8 mouse cellular contexts compared by ENCODE assay signal in the genomic region with DNA sequence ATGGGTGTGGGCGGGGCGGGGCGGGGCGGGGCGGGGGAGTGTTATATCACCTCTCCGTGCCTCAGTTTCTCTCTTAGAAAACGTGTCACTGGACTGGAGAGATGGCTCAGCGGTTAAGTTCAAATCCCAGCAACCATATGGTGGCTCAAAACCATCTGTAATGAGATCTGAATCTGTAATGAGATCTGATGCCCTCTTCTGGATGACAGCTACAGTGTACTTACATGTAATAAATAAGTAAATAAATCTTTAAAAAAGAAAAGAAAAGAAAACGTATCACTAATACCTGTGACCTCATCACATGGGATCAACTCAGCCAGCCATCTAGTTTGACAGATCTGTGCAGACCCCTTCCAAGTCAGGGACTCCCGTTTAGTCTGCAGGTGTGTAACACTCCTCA. TPM values are rescaled to one million over a fixed set of nuclear protein-coding genes. Genes with fewer than 3 reads are reported as not detected.
DNase-seq lines count a peak whose midpoint lies in the region; ATAC-seq lines count a peak whose summit lies in the region.
"Had no signal": no experiment of that assay in that cellular context is flagged by ENCODE, and none has a peak within 500 bp of the region (broad histone marks: within the 10 kb centered on the region; RNA-seq: fewer than 3 reads in every experiment).

No protein-coding gene starts in this region.

- H3K27ac ChIP-seq in hindbrain, embryonic 10.5 days, result peak overlapping the region; percentile 88
- no peak overlapping the region for H3K27ac ChIP-seq in hindbrain, embryonic 14.5 days
- peak overlapping the region; percentile 59 for H3K27ac ChIP-seq in lung, embryonic 16.5 days (ENCODE audit: low read length)
- H3K27ac ChIP-seq in brown adipose tissue, adult 24 weeks (replicated peaks; ENCODE audit: low read depth, low read length), result no peak overlapping the region
- peak overlapping the region; percentile 64 for H3K27ac ChIP-seq in macrophage

- H3K4me3 ChIP-seq in hindbrain, embryonic 10.5 days, result no peak overlapping the region
- no peak overlapping the region for H3K4me3 ChIP-seq in hindbrain, embryonic 14.5 days (replicated peaks; ENCODE audit: low read length)
- no peak overlapping the region; the same call in 1 of the 2 replicates for H3K4me3 ChIP-seq in lung, embryonic 16.5 days (ENCODE audit: low read length)
- peak overlapping the region; percentile 19; the same call in 1 of the 2 replicates for H3K4me3 ChIP-seq in brown adipose tissue, adult 24 weeks (ENCODE audit: insufficient read depth, low read depth, low read length)
- H3K4me3 ChIP-seq in macrophage (ENCODE audit: inconsistent target), result no peak overlapping the region

- no peaks in the 10 kb centered on the region for H3K36me3 ChIP-seq in hindbrain, embryonic 10.5 days
- no peaks in the 10 kb centered on the region for H3K36me3 ChIP-seq in hindbrain, embryonic 14.5 days (replicated peaks; ENCODE audit: control insufficient read depth, insufficient read depth)
- no peaks in the 10 kb centered on the region for H3K36me3 ChIP-seq in lung, embryonic 16.5 days (ENCODE audit: control insufficient read depth, insufficient read depth, low read length)
- no peaks in the 10 kb centered on the region for H3K36me3 ChIP-seq in macrophage (ENCODE audit: inconsistent target)

- no peak overlapping the region for H3K9ac ChIP-seq in hindbrain, embryonic 14.5 days
- H3K9ac ChIP-seq in lung, embryonic 16.5 days (ENCODE audit: low read length), result no peak overlapping the region; the same call in 1 of the 2 replicates

- no peak for DNase-seq in hindbrain, embryonic 10.5 days (ENCODE audit: low spot score)
- no peak for DNase-seq in hindbrain, embryonic 14.5 days (ENCODE audit: low spot score)
- no peak for DNase-seq in lung, postnatal 10 days
- no peak for DNase-seq in ovary, adult 18-20 months (ENCODE audit: low spot score)
- DNase-seq: cerebellum, adult 2 months had no signal

- no peaks in the 10 kb centered on the region for H3K9me3 ChIP-seq in hindbrain, embryonic 10.5 days
- H3K9me3 ChIP-seq in hindbrain, embryonic 14.5 days (ENCODE audit: control insufficient read depth, low read length), result 0 out of 2 replicates have a peak, but pooled peaks cover 4% of the 10 kb centered on the region
- peaks cover 5% of the 10 kb centered on the region; the same call in 1 of the 2 replicates for H3K9me3 ChIP-seq in lung, embryonic 16.5 days (ENCODE audit: control insufficient read depth, low read length)

- H3K4me2 ChIP-seq in hindbrain, embryonic 14.5 days (replicated peaks), result no peak overlapping the region
- H3K4me2 ChIP-seq in lung, embryonic 16.5 days (ENCODE audit: low read depth, low read length), result peak overlapping the region; percentile 36

- H3K79me2 ChIP-seq in macrophage (ENCODE audit: inconsistent target), result no peaks in the 10 kb centered on the region

- no peak for ATAC-seq in hindbrain, embryonic 14.5 days (ENCODE audit: low FRiP score)
- ATAC-seq in lung, embryonic 16.5 days (ENCODE audit: low read depth), result no peak

- WGBS in hindbrain, embryonic 10.5 days, result 67% methylated on average over 10 of the region's 10 CpGs
- WGBS in hindbrain, embryonic 14.5 days, result 66% methylated on average over 10 of the region's 10 CpGs
- 52% methylated on average over 10 of the region's 10 CpGs for WGBS in lung, embryonic 16.5 days
- 85% methylated on average over 5 of the region's 10 CpGs for WGBS in macrophage (ENCODE audit: missing documents)

- H3K4me1 ChIP-seq in hindbrain, embryonic 10.5 days (replicated peaks), result peaks cover 29% of the 10 kb centered on the region
- H3K4me1 ChIP-seq in hindbrain, embryonic 14.5 days (replicated peaks; ENCODE audit: control insufficient read depth, insufficient read depth, low read length), result 0 out of 2 replicates have a peak, but pooled peaks cover 5% of the 10 kb centered on the region
- H3K4me1 ChIP-seq in lung, embryonic 16.5 days (replicated peaks; ENCODE audit: control insufficient read depth, insufficient read depth, low read length), result peaks cover 8% of the 10 kb centered on the region
- 0 out of 2 replicates have a peak, but pooled peaks cover 4% of the 10 kb centered on the region for H3K4me1 ChIP-seq in brown adipose tissue, adult 24 weeks (ENCODE audit: control insufficient read depth, insufficient read depth, insufficient read length, low read length)

- H3K27me3 ChIP-seq in hindbrain, embryonic 10.5 days (ENCODE audit: insufficient read depth, poor library complexity, severe bottlenecking), result no peaks in the 10 kb centered on the region
- no peaks in the 10 kb centered on the region for H3K27me3 ChIP-seq in hindbrain, embryonic 14.5 days (ENCODE audit: control insufficient read depth, insufficient read depth, low read length)
- no peaks in the 10 kb centered on the region for H3K27me3 ChIP-seq in lung, embryonic 16.5 days (ENCODE audit: control insufficient read depth, insufficient read depth, low read depth, low read length)

RNA-seq across cellular contexts. Expression of gene Coro1c, which starts 21.0 kb away (rescaled TPM):
- 248 and 258 TPM in 2 replicates for polyA plus RNA-seq in hindbrain, embryonic 10.5 days (2016; fragmentation: Nextera tagmentation; extraction: Ambion mirVana)
- 172 and 177 TPM in 2 replicates for polyA plus RNA-seq in hindbrain, embryonic 14.5 days (2014; fragmentation: Nextera tagmentation; extraction: Ambion mirVana)
- 131 and 138 TPM in 2 replicates for polyA plus RNA-seq in lung, embryonic 16.5 days (2015; fragmentation: Nextera tagmentation; extraction: Ambion mirVana)
- polyA plus RNA-seq in brown adipose tissue, adult 24 weeks (2012; ENCODE audit: insufficient read depth, insufficient read length, missing spikeins), result 12.6 and 19.9 TPM in 2 replicates
- total RNA-seq in macrophage (2018; cell fraction: chromatin; rRNA removed), result 100 to 1,000 TPM in 17 of 26 experiments, 10 to 100 TPM in 9; 22.3 to 244 (median 133) TPM
- 100 to 1,000 TPM; 158 to 295 (median 208) TPM for total RNA-seq in macrophage (2018; cell fraction: cytosol; rRNA removed)
- 100 to 1,000 TPM in 21 of 26 experiments, 10 to 100 TPM in 5; 51.2 to 265 (median 156) TPM for total RNA-seq in macrophage (2018; cell fraction: nucleus; rRNA removed)
- polyA plus RNA-seq in macrophage (2018), result 171 to 329 TPM (median 266 TPM) in 3 replicates

Comparison
In these comparisons a context has a peak if more than half of its experiments do, and no peak if none do; other contexts are left out.
1. H3K27ac ChIP-seq: peak in hindbrain, embryonic 10.5 days (single experiment), lung, embryonic 16.5 days (single experiment) and macrophage (single experiment); none in hindbrain, embryonic 14.5 days (single experiment) and brown adipose tissue, adult 24 weeks (single experiment).